Mouse (Mus musculus): ENCODE data around the gene Kcnma1. TPM values are rescaled to one million over a fixed set of nuclear protein-coding genes. Genes with fewer than 3 reads are reported as not detected.

Gene Kcnma1
- polyA plus RNA-seq, 1 experiment from 2014 or later = 1.1 TPM

DNA sequence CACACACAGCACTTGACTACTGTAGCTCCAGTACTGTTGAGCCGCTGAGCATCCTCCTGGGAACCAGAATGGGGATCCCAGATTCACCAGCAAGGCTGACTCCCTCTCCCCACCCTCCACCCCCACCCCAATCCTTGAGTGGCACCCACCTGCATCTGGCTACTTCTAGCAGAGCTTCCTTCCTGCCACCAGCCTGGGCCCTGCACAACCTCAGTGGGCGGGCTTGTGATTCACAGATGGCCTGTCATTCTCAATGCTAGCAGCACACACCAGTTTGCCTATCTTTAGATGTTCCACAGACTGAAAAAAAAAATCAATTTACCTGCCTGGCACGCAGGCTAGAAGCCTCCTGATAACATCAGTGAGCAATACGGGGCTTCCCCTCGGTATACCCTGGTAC lies 116.5 kb downstream of the Kcnma1 start:
- Histone ChIP-seq H3K9ac (ENCODE audit: low read length) (no peak overlapping the region), H3K36me3 (ENCODE audit: control insufficient read depth, insufficient read depth, low read length) (no peaks in the 10 kb centered on the region), H3K4me1 (ENCODE audit: control insufficient read depth, insufficient read depth, low read length) (no peaks in the 10 kb centered on the region; the same call in 1 of the 2 replicates), H3K4me2 (no peak overlapping the region), H3K27me3 (ENCODE audit: control insufficient read depth, insufficient read depth, low read length) (no peaks in the 10 kb centered on the region), H3K27ac (ENCODE audit: low read depth, low read length) (no peak overlapping the region), H3K9me3 (ENCODE audit: control insufficient read depth, low read length) (no peaks in the 10 kb centered on the region), H3K4me3 (ENCODE audit: low read depth, low read length) (no peak overlapping the region)
- DNase-seq (ENCODE audit: low spot score, missing footprints) (no peak), ATAC-seq (ENCODE audit: low FRiP score) (no peak)
- 91% methylated on average over 5 of the region's 5 CpGs for WGBS

DNA sequence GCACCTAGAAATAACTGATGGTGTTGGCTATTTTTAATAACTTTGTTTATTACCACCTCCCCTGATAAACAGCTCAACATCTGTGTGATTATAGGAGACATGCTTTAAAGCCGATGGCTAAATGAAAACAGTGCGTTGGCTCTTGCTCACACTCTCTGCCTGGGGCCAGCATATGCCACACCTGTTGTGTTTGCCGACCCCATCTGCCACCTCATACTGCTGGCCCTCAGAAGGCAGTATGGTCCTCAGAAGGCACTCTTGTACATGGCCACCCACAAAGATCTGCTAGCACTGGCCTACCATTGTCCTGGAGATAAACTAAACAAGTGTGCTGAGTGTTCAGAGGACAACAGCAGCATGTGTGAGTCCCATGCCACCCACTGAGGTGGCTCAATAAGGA lies 118.3 kb downstream of the Kcnma1 start:
- Histone ChIP-seq H3K27ac (ENCODE audit: low read depth, low read length) (no peak overlapping the region), H3K4me3 (ENCODE audit: low read depth, low read length) (no peak overlapping the region), H3K4me2 (no peak overlapping the region), H3K4me1 (ENCODE audit: control insufficient read depth, insufficient read depth, low read length) (no peaks in the 10 kb centered on the region), H3K9ac (ENCODE audit: low read length) (no peak overlapping the region), H3K36me3 (ENCODE audit: control insufficient read depth, insufficient read depth, low read length) (no peaks in the 10 kb centered on the region), H3K9me3 (ENCODE audit: control insufficient read depth, low read length) (no peaks in the 10 kb centered on the region), H3K27me3 (ENCODE audit: control insufficient read depth, insufficient read depth, low read length) (no peaks in the 10 kb centered on the region)
- DNase-seq (ENCODE audit: low spot score, missing footprints) = no peak
- WGBS = 84% methylated on average over 3 of the region's 3 CpGs
- no peak for ATAC-seq (ENCODE audit: low FRiP score)

DNA sequence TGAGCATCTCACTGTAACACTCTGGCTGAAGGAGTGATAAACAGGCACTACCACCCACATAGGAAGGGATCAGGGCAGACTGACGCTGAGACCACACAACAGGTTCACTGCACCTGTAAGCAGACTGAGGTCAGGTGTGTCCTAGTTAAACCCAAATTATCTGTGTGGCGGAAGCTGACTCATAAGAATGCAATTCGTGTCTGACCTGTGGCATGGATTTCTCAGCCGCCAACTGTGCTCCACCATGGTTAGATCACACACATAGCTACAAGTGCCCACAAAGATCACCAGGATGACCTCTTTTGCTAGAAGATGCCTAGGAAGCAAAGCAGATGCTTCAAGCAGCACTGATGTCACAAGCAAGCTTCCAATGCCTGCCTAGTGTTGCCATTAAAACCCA lies 128.2 kb downstream of the Kcnma1 start:
- DNase-seq (ENCODE audit: low spot score, missing footprints) = no peak
- no peaks in the 10 kb centered on the region for H3K27me3 ChIP-seq (ENCODE audit: control insufficient read depth, insufficient read depth, low read length)
- H3K4me2 ChIP-seq = no peak overlapping the region
- no peak overlapping the region for H3K9ac ChIP-seq (ENCODE audit: low read length)
- no peaks in the 10 kb centered on the region for H3K9me3 ChIP-seq (ENCODE audit: control insufficient read depth, low read length)
- H3K4me3 ChIP-seq (ENCODE audit: low read depth, low read length) = no peak overlapping the region
- WGBS = 81% methylated on average over 4 of the region's 4 CpGs
- ATAC-seq (ENCODE audit: low FRiP score) = no peak
- no peak overlapping the region for H3K27ac ChIP-seq (ENCODE audit: low read depth, low read length)
- no peaks in the 10 kb centered on the region for H3K36me3 ChIP-seq (ENCODE audit: control insufficient read depth, insufficient read depth, low read length)
- no peaks in the 10 kb centered on the region for H3K4me1 ChIP-seq (ENCODE audit: control insufficient read depth, insufficient read depth, low read length)

DNA sequence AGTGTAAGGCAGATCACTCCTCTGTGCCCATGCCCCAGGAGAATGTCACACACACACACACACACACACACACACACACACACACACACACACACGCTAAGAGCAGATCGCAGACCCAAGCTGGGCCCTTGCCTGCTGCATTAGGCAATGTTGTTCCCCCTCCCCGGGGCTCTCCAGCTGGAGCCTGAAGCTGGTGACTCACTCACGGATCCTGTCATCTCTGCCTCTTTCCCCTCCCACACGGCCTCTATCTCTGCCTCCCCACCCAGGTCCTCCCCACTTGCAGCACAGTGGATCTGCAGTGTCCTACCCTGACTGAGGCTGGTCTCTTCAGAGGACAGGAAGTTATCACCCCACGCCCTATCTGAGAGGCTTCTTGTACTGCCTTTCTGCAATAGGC lies 128.8 kb downstream of the Kcnma1 start:
- Histone ChIP-seq H3K9ac (ENCODE audit: low read length) (no peak overlapping the region), H3K4me1 (ENCODE audit: control insufficient read depth, insufficient read depth, low read length) (no peaks in the 10 kb centered on the region), H3K4me3 (ENCODE audit: low read depth, low read length) (no peak overlapping the region), H3K27ac (ENCODE audit: low read depth, low read length) (no peak overlapping the region), H3K9me3 (ENCODE audit: control insufficient read depth, low read length) (no peaks in the 10 kb centered on the region), H3K27me3 (ENCODE audit: control insufficient read depth, insufficient read depth, low read length) (no peaks in the 10 kb centered on the region), H3K4me2 (no peak overlapping the region), H3K36me3 (ENCODE audit: control insufficient read depth, insufficient read depth, low read length) (no peaks in the 10 kb centered on the region)
- DNase-seq (ENCODE audit: low spot score, missing footprints) (no peak), ATAC-seq (ENCODE audit: low FRiP score) (no peak)
- WGBS = 85% methylated on average over 6 of the region's 6 CpGs

DNA sequence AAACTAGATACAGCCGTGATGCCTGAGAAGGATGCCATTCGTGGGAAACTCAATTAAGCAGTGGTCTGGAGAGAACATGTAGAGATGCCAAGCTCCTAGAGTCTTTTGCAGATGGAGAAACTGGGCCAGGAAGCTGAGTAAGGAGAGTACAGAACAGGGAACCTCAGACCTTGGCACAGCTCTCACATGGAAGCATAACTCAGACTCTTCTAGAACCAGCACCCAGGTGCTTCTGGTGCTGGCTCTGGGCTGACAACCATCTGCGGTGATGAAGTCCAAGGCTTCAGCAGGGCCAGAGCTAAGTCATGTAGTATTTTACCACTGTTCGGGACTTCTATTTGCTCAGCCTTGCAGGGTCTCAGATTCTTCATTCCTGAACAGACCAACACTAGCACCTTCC lies 129.2 kb downstream of the Kcnma1 start:
- DNase-seq (ENCODE audit: low spot score, missing footprints) (no peak), ATAC-seq (ENCODE audit: low FRiP score) (no peak)
- no peak overlapping the region for H3K9ac ChIP-seq (ENCODE audit: low read length)
- 92% methylated on average over 4 of the region's 4 CpGs for WGBS
- no peaks in the 10 kb centered on the region for H3K27me3 ChIP-seq (ENCODE audit: control insufficient read depth, insufficient read depth, low read length)
- H3K27ac ChIP-seq (ENCODE audit: low read depth, low read length) = no peak overlapping the region
- H3K36me3 ChIP-seq (ENCODE audit: control insufficient read depth, insufficient read depth, low read length) = no peaks in the 10 kb centered on the region
- H3K4me1 ChIP-seq (ENCODE audit: control insufficient read depth, insufficient read depth, low read length) = no peaks in the 10 kb centered on the region
- H3K9me3 ChIP-seq (ENCODE audit: control insufficient read depth, low read length) = no peaks in the 10 kb centered on the region
- H3K4me2 ChIP-seq = no peak overlapping the region
- no peak overlapping the region for H3K4me3 ChIP-seq (ENCODE audit: low read depth, low read length)

DNA sequence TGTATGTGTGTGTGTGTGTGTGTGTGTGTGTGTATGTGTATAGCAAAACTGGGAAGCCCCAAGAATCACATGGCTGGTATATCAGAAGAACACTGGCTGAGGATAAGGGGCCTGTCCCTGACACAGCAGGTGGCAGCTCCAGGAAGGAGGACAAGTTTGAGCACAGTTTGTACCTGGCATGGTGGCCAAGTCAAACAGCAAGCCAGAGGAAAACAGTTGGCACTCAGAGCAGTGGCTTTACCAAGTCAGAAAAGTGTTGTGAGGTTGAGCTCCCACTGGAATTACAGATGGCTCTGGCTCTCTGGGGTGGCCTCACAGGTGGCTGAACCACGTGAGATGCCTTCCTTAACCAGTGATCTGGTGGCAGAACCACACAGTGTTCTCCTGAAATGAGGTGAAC lies 132.3 kb downstream of the Kcnma1 start:
- no peak overlapping the region for H3K4me2 ChIP-seq
- no peak overlapping the region for H3K9ac ChIP-seq (ENCODE audit: low read length)
- H3K9me3 ChIP-seq (ENCODE audit: control insufficient read depth, low read length) = no peaks in the 10 kb centered on the region
- WGBS = 71% methylated on average over 1 of the region's 1 CpGs
- ATAC-seq (ENCODE audit: low FRiP score) (no peak), DNase-seq (ENCODE audit: low spot score, missing footprints) (no peak)
- H3K4me3 ChIP-seq (ENCODE audit: low read depth, low read length) = no peak overlapping the region
- H3K4me1 ChIP-seq (ENCODE audit: control insufficient read depth, insufficient read depth, low read length) = no peaks in the 10 kb centered on the region
- H3K36me3 ChIP-seq (ENCODE audit: control insufficient read depth, insufficient read depth, low read length) = no peaks in the 10 kb centered on the region
- no peak overlapping the region for H3K27ac ChIP-seq (ENCODE audit: low read depth, low read length)
- H3K27me3 ChIP-seq (ENCODE audit: control insufficient read depth, insufficient read depth, low read length) = no peaks in the 10 kb centered on the region

DNA sequence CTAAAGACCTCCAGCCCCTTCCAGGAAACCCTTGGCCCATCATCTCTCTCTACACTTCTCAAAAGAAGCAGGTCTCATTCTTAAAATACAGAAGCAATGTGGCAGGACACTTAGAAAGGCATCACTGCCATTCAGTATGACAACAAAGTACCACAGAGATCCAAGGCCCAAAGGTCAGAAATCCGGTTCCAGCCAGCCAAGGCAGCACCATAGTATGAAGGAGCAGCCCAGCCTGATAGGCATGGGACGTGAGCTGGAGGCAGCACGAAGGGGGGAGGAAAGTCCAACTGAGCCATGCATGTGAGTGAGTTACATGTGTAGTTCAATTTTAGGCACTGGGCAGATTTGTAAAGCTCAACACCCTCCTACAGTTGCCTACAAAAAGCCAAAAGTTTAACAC lies 135.0 kb downstream of the Kcnma1 start:
- DNase-seq (ENCODE audit: low spot score, missing footprints) = no peak
- H3K36me3 ChIP-seq (ENCODE audit: control insufficient read depth, insufficient read depth, low read length) = no peaks in the 10 kb centered on the region
- no peak overlapping the region for H3K4me2 ChIP-seq
- no peak overlapping the region for H3K4me3 ChIP-seq (ENCODE audit: low read depth, low read length)
- WGBS = 82% methylated on average over 3 of the region's 3 CpGs
- no peaks in the 10 kb centered on the region for H3K27me3 ChIP-seq (ENCODE audit: control insufficient read depth, insufficient read depth, low read length)
- no peaks in the 10 kb centered on the region for H3K4me1 ChIP-seq (ENCODE audit: control insufficient read depth, insufficient read depth, low read length)
- H3K9ac ChIP-seq (ENCODE audit: low read length) = no peak overlapping the region
- no peaks in the 10 kb centered on the region for H3K9me3 ChIP-seq (ENCODE audit: control insufficient read depth, low read length)
- ATAC-seq (ENCODE audit: low FRiP score) = no peak
- H3K27ac ChIP-seq (ENCODE audit: low read depth, low read length) = no peak overlapping the region

DNA sequence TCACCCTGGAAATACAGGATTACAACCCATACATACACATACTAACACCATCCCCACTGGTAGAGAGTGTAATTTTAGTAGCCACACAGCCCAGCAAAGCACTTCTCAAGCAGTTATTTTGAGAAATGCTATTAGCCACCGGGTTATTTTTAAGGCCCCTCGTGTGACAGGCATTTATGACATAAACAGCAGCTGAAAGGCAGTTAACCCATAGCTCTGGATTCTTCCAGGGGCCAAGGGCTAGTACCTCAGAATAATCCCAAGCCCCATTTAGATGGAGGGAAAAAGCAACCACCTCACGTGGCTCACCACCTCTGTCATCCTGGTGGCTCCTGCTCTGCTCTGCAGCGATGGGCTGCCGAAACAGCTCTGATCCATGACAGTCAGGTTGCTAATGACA lies 136.7 kb downstream of the Kcnma1 start:
- WGBS = 92% methylated on average over 5 of the region's 5 CpGs

DNA sequence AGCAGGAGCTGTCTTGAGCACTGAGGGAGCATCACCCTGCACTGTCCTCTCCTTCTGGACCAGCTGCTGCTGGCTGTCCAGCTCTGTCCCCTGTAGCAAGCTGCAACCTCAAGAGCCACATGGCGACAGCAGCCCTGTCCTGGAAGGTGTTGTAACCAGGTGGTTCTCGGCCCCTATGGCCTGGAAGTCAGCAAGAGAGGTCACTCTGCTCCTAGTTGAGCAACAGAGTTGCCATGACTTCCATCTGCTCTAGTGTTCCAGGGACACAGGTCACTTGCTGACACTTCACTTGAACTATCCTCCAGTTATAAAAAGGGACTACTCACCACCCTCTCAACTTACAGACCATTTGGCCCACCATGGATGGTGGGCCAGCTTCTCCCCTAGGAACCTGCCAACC lies 139.7 kb downstream of the Kcnma1 start:
- DNase-seq (ENCODE audit: low spot score, missing footprints) = no peak
- ATAC-seq (ENCODE audit: low FRiP score) = no peak
- 83% methylated on average over 2 of the region's 2 CpGs for WGBS

More for the DNA sequence above, 136.7 kb downstream of the Kcnma1 start:
- ATAC-seq (ENCODE audit: low FRiP score) (no peak), DNase-seq (ENCODE audit: low spot score, missing footprints) (no peak)
- H3K9me3 ChIP-seq (ENCODE audit: control insufficient read depth, low read length) = no peaks in the 10 kb centered on the region
- no peak overlapping the region for H3K27ac ChIP-seq (ENCODE audit: low read depth, low read length)
- H3K36me3 ChIP-seq (ENCODE audit: control insufficient read depth, insufficient read depth, low read length) = no peaks in the 10 kb centered on the region
- no peaks in the 10 kb centered on the region for H3K4me1 ChIP-seq (ENCODE audit: control insufficient read depth, insufficient read depth, low read length)
- no peak overlapping the region for H3K4me2 ChIP-seq
- no peaks in the 10 kb centered on the region for H3K27me3 ChIP-seq (ENCODE audit: control insufficient read depth, insufficient read depth, low read length)
- H3K9ac ChIP-seq (ENCODE audit: low read length) = no peak overlapping the region
- H3K4me3 ChIP-seq (ENCODE audit: low read depth, low read length) = no peak overlapping the region

DNA sequence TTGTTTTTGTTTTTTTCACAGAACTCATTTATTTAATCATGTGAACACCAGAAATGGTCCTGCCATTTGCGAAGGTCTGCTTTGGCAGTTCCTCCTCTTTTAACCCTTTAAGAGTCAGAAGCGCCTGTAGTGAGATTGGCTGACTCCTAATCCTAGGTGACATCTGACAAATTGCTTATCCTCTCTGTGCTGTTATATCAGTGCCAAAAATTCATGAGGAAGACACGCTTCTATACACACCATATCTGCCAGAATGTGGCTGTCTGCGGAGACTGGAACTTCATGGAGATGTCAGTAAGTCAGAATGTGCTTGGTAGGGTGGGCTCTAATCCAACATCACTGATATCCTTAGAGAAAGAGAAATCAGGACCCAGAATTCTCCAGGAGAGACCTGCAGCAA lies 157.3 kb downstream of the Kcnma1 start:
- Histone ChIP-seq H3K27ac (ENCODE audit: low read depth, low read length) (no peak overlapping the region), H3K36me3 (ENCODE audit: control insufficient read depth, insufficient read depth, low read length) (no peaks in the 10 kb centered on the region), H3K4me3 (ENCODE audit: low read depth, low read length) (no peak overlapping the region), H3K9me3 (ENCODE audit: control insufficient read depth, low read length) (no peaks in the 10 kb centered on the region), H3K4me1 (ENCODE audit: control insufficient read depth, insufficient read depth, low read length) (no peaks in the 10 kb centered on the region), H3K4me2 (no peak overlapping the region), H3K9ac (ENCODE audit: low read length) (no peak overlapping the region), H3K27me3 (ENCODE audit: control insufficient read depth, insufficient read depth, low read length) (no peaks in the 10 kb centered on the region)
- ATAC-seq (ENCODE audit: low FRiP score) (no peak), DNase-seq (ENCODE audit: low spot score, missing footprints) (no peak)
- 82% methylated on average over 4 of the region's 4 CpGs for WGBS

More for the DNA sequence above, 139.7 kb downstream of the Kcnma1 start:
- Histone ChIP-seq H3K9ac (ENCODE audit: low read length) (no peak overlapping the region), H3K9me3 (ENCODE audit: control insufficient read depth, low read length) (no peaks in the 10 kb centered on the region), H3K27ac (ENCODE audit: low read depth, low read length) (no peak overlapping the region), H3K4me2 (no peak overlapping the region), H3K27me3 (ENCODE audit: control insufficient read depth, insufficient read depth, low read length) (no peaks in the 10 kb centered on the region), H3K4me1 (ENCODE audit: control insufficient read depth, insufficient read depth, low read length) (no peaks in the 10 kb centered on the region), H3K36me3 (ENCODE audit: control insufficient read depth, insufficient read depth, low read length) (no peaks in the 10 kb centered on the region), H3K4me3 (ENCODE audit: low read depth, low read length) (no peak overlapping the region)

Data from midbrain, embryonic 11.5 days (tissue).